Mouse (Mus musculus): ENCODE results near the gene Tor1a.

DNA sequence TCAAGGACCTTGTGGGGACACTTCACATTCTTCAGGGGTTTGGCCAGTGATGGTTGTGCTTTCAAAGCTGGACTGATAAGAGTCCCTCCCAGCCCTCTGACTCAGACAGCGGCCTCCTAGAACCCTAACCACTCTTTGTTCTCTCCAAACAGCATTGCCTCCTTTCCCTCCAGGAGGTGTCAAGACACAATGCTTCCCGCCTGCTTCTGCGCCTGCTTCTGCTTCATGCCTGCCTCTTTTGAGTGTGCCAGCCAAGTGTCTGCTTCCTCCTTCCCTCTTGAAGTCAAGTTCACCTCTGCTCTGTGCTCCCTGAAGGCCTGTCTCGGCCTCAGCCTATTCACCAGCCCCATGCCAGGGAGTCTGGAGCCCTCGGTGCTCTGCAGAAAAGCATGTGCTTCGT, 49.6 kb downstream of the Tor1a start:
- no peak for TF ChIP-seq CTCF (IDR thresholded peaks at IDR 0.05)
- no peak for TF ChIP-seq EP300 (IDR thresholded peaks at IDR 0.05)

Measured in lung, postnatal 0 days (tissue).